Comparison of ENCODE assay signal across 11 mouse cellular contexts in the genomic region with DNA sequence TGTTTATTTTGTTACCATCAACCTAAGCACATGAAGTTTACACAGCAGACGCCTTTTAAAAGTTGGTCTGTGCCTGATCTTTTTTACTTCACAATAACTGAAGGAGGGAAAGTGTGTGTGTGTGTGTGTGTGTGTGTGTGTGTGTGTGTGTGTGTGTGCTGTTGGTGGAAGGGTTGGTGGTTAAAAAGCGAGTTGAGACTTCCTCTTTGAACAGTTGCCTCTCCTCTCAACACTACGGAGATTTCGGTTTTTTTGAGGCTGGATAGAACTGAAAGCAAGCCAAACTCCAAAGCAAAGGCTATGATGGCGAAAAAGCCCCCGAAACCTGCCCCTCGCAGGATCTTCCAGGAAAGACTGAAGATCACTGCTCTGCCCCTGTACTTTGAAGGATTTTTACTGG. TPM values are rescaled to one million over a fixed set of nuclear protein-coding genes. Genes with fewer than 3 reads are reported as not detected.
DNase-seq lines count a peak whose midpoint lies in the region; ATAC-seq and TF ChIP-seq lines count a peak whose summit lies in the region.
"Had no signal": no experiment of that assay in that cellular context is flagged by ENCODE, and none has a peak within 500 bp of the region (broad histone marks: within the 10 kb centered on the region; RNA-seq: fewer than 3 reads in every experiment).

A gene (plus strand): TSS at position 209 of the 400 bp plus-strand sequence.

- TF ChIP-seq CTCF in small intestine, adult 2 months (IDR thresholded peaks at IDR 0.05; ENCODE audit: extremely low read depth, insufficient read length, insufficient replicate concordance, low read depth, low read length): no peak

- WGBS in liver, embryonic 12.5 days (ENCODE audit: insufficient replicate concordance): 32% methylated on average over 7 of the region's 7 CpGs
- WGBS in small intestine, adult 2 months: 48% methylated on average over 7 of the region's 7 CpGs
- WGBS in kidney, embryonic 14.5 days: 81% methylated on average over 7 of the region's 7 CpGs

- H3K9ac ChIP-seq in liver, embryonic 12.5 days: no peak within 1 kb of the TSS
- H3K9ac ChIP-seq in kidney, embryonic 14.5 days (ENCODE audit: low read depth, low read length): no peak within 1 kb of the TSS
- H3K9ac ChIP-seq: hindbrain, embryonic 15.5 days had no signal

- peaks cover 19% of the 10 kb centered on the region for H3K4me1 ChIP-seq in liver, embryonic 12.5 days
- 0 out of 2 replicates have a peak, but pooled peaks cover 5% of the 10 kb centered on the region for H3K4me1 ChIP-seq in small intestine, adult 2 months (ENCODE audit: control insufficient read depth, insufficient read depth, insufficient read length, low read length)
- no peaks in the 10 kb centered on the region for H3K4me1 ChIP-seq in kidney, embryonic 14.5 days (ENCODE audit: control insufficient read depth, insufficient read depth, low read length)
- H3K4me1 ChIP-seq: hindbrain, embryonic 15.5 days had no signal

- no peaks in the 10 kb centered on the region for H3K27me3 ChIP-seq in liver, embryonic 12.5 days (replicated peaks)
- no peaks in the 10 kb centered on the region; the same call in 1 of the 2 replicates for H3K27me3 ChIP-seq in small intestine, adult 2 months (ENCODE audit: control insufficient read depth, insufficient read depth, low read length)
- H3K27me3 ChIP-seq in kidney, embryonic 14.5 days (ENCODE audit: control insufficient read depth, insufficient read depth, low read length): no peaks in the 10 kb centered on the region; the same call in 1 of the 2 replicates
- H3K27me3 ChIP-seq: hindbrain, embryonic 15.5 days had no signal

- H3K27ac ChIP-seq in liver, embryonic 12.5 days: no peak within 1 kb of the TSS
- peak within 1 kb of the TSS; percentile 58; the same call in 1 of the 2 replicates for H3K27ac ChIP-seq in small intestine, adult 2 months (ENCODE audit: insufficient read depth, low read depth, low read length)
- H3K27ac ChIP-seq in kidney, embryonic 14.5 days (ENCODE audit: low read depth, low read length): no peak within 1 kb of the TSS
- H3K27ac ChIP-seq: hindbrain, embryonic 15.5 days; layer of hippocampus, adult 2 months had no signal

- no peak for ATAC-seq in liver, embryonic 12.5 days
- no peak for ATAC-seq in kidney, embryonic 14.5 days (ENCODE audit: low FRiP score, low TSS enrichment)
- ATAC-seq: Patski had no signal

- DNase-seq in 416B (ENCODE audit: low read depth) (peak; percentile 88), MN1 (ENCODE audit: low spot score) (no peak)
- DNase-seq in CD4-positive, CD25-positive, alpha-beta regulatory T cell, adult 2 months (ENCODE audit: low read depth, low spot score): peak; percentile 77
- no peak for DNase-seq in cerebellum, adult 11-12 months
- no peak for DNase-seq in left cerebral cortex, adult 11 months (ENCODE audit: low spot score)

- no peak for TF ChIP-seq POLR2A in small intestine, adult 2 months (IDR thresholded peaks at IDR 0.05; ENCODE audit: low read depth, low read length)

- no peak within 1 kb of the TSS for H3K4me3 ChIP-seq in liver, embryonic 12.5 days
- H3K4me3 ChIP-seq in small intestine, adult 2 months (ENCODE audit: low read depth, low read length): peak within 1 kb of the TSS; percentile 64
- H3K4me3 ChIP-seq in kidney, embryonic 14.5 days (ENCODE audit: low read length): no peak within 1 kb of the TSS
- H3K4me3 ChIP-seq: hindbrain, embryonic 15.5 days; layer of hippocampus, adult 2 months had no signal

- no peaks in the 10 kb centered on the region for H3K36me3 ChIP-seq in liver, embryonic 12.5 days
- H3K36me3 ChIP-seq in small intestine, adult 2 months (ENCODE audit: control insufficient read depth, insufficient read depth, low read length): no peaks in the 10 kb centered on the region
- H3K36me3 ChIP-seq in kidney, embryonic 14.5 days (ENCODE audit: control insufficient read depth, insufficient read depth, low read length): no peaks in the 10 kb centered on the region
- H3K36me3 ChIP-seq: hindbrain, embryonic 15.5 days had no signal

- no peaks in the 10 kb centered on the region for H3K9me3 ChIP-seq in liver, embryonic 12.5 days (replicated peaks)
- H3K9me3 ChIP-seq in kidney, embryonic 14.5 days (ENCODE audit: control insufficient read depth, low read length): no peaks in the 10 kb centered on the region
- H3K9me3 ChIP-seq: hindbrain, embryonic 15.5 days had no signal

- H3K4me2 ChIP-seq in liver, embryonic 12.5 days: peak within 1 kb of the TSS; percentile 33; the same call in 1 of the 2 replicates
- no peak within 1 kb of the TSS for H3K4me2 ChIP-seq in kidney, embryonic 14.5 days (replicated peaks; ENCODE audit: low read depth, low read length)
- H3K4me2 ChIP-seq: hindbrain, embryonic 15.5 days had no signal

RNA-seq across cellular contexts. Expression of the gene that starts here (rescaled TPM):
- 2.5 and 2.6 TPM in 2 replicates for polyA plus RNA-seq in liver, embryonic 12.5 days (2016; fragmentation: Nextera tagmentation; extraction: Ambion mirVana)
- polyA plus RNA-seq in small intestine, adult 2 months (2012; rRNA removed): 0.15 and 0.25 TPM in 2 replicates
- 0.13 and 0.23 TPM in 2 replicates for polyA plus RNA-seq in kidney, embryonic 14.5 days (2014; fragmentation: Nextera tagmentation; extraction: Ambion mirVana)
- polyA plus RNA-seq: Patski had no signal

Comparison
In these comparisons a context has a peak if more than half of its experiments do, and no peak if none do; other contexts are left out.
1. DNase-seq: peak in 416B (single experiment) and CD4-positive, CD25-positive, alpha-beta regulatory T cell, adult 2 months (single experiment); none in cerebellum, adult 11-12 months (single experiment), left cerebral cortex, adult 11 months (single experiment) and MN1 (single experiment).